ENCODE assay signal across 33 mouse cellular contexts in the genomic region with DNA sequence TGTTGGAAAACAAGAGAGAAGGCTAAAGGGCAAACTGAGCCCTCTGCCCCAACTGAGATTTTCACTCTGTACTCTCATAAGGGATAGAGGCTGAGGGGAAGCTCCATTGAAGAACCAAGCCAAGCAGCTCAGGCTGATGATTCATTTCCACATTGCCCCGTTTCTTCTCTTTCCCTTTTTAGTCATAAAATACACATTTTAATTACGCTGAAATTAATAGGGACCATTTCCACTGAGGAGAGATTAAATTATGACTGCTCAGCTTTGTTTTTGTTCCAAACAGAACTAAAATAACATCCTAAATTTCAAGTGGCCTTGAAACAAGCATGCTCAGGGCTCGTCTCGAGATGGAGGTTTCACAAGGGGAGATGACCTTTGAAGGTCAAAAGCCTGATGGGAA.
"Had no signal": no experiment of that assay in that cellular context is flagged by ENCODE, and none has a peak within 500 bp of the region (broad histone marks: within the 10 kb centered on the region; RNA-seq: fewer than 3 reads in every experiment).

No protein-coding gene starts in this region.

- ATAC-seq: hindbrain, embryonic 16.5 days; hindbrain, postnatal 0 days; inflammation-experienced regulatory T-cells, adult 6 months; intestine, embryonic 15.5 days; intestine, embryonic 16.5 days; intestine, postnatal 0 days had no signal

- DNase-seq: heart, postnatal 10 days; heart, postnatal 14 days; heart, postnatal 36 days; heart, postnatal 4 days; kidney, adult 11 months; kidney, adult 18-20 months; kidney, adult 2 months; kidney, adult 8-10 months; kidney, adult 9 months; kidney, postnatal 25 days; kidney, postnatal 36 days; kidney, postnatal 4 days; layer of hippocampus, adult 9-11 months; layer of hippocampus, postnatal 36 days had no signal

- H3K9ac ChIP-seq: heart, embryonic 12.5 days; heart, embryonic 13.5 days; heart, embryonic 15.5 days; hindbrain, embryonic 12.5 days; hindbrain, embryonic 13.5 days; hindbrain, embryonic 14.5 days; hindbrain, embryonic 15.5 days; intestine, embryonic 15.5 days; kidney, embryonic 15.5 days had no signal

- H3K36me3 ChIP-seq: heart, embryonic 10.5 days; heart, embryonic 12.5 days; heart, embryonic 13.5 days; heart, embryonic 15.5 days; hindbrain, embryonic 10.5 days; hindbrain, embryonic 12.5 days; hindbrain, embryonic 13.5 days; hindbrain, embryonic 15.5 days; intestine, embryonic 15.5 days; kidney, embryonic 15.5 days had no signal

- H3K4me3 ChIP-seq: heart, embryonic 10.5 days; heart, embryonic 12.5 days; heart, embryonic 13.5 days; heart, embryonic 15.5 days; hindbrain, embryonic 10.5 days; hindbrain, embryonic 12.5 days; hindbrain, embryonic 13.5 days; hindbrain, embryonic 15.5 days; intestine, embryonic 15.5 days; kidney, embryonic 15.5 days; layer of hippocampus, adult 2 months; left cerebral cortex, adult 2 months had no signal

- H3K4me2 ChIP-seq: heart, embryonic 11.5 days; heart, embryonic 12.5 days; heart, embryonic 13.5 days; heart, embryonic 15.5 days; hindbrain, embryonic 12.5 days; hindbrain, embryonic 13.5 days; hindbrain, embryonic 14.5 days; hindbrain, embryonic 15.5 days; intestine, embryonic 15.5 days; kidney, embryonic 15.5 days had no signal

- H3K9me3 ChIP-seq: heart, embryonic 10.5 days; heart, embryonic 12.5 days; heart, embryonic 13.5 days; heart, embryonic 15.5 days; hindbrain, embryonic 10.5 days; hindbrain, embryonic 12.5 days; hindbrain, embryonic 13.5 days; hindbrain, embryonic 15.5 days; intestine, embryonic 15.5 days; kidney, embryonic 15.5 days had no signal

- H3K4me1 ChIP-seq: heart, embryonic 10.5 days; heart, embryonic 12.5 days; heart, embryonic 13.5 days; heart, embryonic 15.5 days; hindbrain, embryonic 12.5 days; hindbrain, embryonic 13.5 days; hindbrain, embryonic 15.5 days; intestine, embryonic 15.5 days; kidney, embryonic 15.5 days had no signal

- H3K27ac ChIP-seq: heart, embryonic 10.5 days; heart, embryonic 13.5 days; heart, embryonic 15.5 days; hindbrain, embryonic 10.5 days; hindbrain, embryonic 12.5 days; hindbrain, embryonic 13.5 days; hindbrain, embryonic 14.5 days; hindbrain, embryonic 15.5 days; hindbrain, postnatal 0 days; intestine, embryonic 15.5 days; kidney, embryonic 15.5 days; layer of hippocampus, adult 2 months; left cerebral cortex, adult 2 months had no signal

- H3K27me3 ChIP-seq: heart, embryonic 12.5 days; heart, embryonic 15.5 days; hindbrain, embryonic 12.5 days; hindbrain, embryonic 13.5 days; hindbrain, embryonic 15.5 days had no signal
